Mouse (Mus musculus): ENCODE data around the gene Tarm1.

The Tarm1 gene

DNA sequence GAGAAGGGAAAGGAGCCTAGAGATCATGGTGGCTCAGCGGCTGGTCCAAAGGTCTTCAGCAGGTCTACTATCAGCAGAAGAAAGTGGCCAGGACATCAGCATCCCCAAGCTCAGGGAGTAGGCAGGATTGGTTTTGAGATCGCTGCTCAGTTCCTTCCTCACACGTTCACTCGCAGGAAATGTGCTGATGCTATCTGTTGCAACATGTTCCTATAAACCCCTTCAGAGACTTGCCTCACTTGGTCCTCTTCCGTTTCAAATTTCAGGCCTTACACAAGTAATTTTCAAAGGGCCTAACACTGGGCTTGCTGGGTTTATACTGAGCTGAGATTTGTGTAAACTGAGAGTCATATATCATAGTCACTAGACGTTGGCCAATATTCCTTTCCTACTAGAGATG lies at the start of gene Tarm1:
Gene Tarm1, minus strand, starts transcription at position 186 of the 400 bp plus-strand sequence.
- no peak for DNase-seq (ENCODE audit: low read depth, low spot score)

DNA sequence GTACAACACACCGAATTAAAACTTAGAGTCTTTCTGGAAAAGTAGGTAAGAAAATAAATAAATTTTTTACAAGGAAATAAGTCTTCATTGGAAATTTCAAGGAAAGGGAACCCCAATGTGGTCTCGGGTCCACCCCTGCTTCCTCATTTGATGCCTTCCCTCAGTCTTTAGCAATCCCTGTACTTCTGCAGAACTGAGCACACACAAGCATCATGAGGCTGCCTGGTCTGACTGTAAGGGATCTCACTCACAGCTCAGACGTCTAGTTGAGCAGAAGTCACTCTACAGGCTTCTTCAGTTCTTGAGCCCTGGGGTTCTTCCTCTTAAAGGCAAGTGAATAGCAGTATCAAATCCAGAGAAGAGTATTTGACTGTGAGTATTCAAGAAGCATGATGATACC lies 3.5 kb upstream of the Tarm1 start:
- no peak for DNase-seq (ENCODE audit: low read depth, low spot score)

GRCm38 (mm10) chr7:3500406-3500805 lies 2.0 kb downstream of the Tarm1 start:
- no peak for DNase-seq (ENCODE audit: low read depth, low spot score)

DNA sequence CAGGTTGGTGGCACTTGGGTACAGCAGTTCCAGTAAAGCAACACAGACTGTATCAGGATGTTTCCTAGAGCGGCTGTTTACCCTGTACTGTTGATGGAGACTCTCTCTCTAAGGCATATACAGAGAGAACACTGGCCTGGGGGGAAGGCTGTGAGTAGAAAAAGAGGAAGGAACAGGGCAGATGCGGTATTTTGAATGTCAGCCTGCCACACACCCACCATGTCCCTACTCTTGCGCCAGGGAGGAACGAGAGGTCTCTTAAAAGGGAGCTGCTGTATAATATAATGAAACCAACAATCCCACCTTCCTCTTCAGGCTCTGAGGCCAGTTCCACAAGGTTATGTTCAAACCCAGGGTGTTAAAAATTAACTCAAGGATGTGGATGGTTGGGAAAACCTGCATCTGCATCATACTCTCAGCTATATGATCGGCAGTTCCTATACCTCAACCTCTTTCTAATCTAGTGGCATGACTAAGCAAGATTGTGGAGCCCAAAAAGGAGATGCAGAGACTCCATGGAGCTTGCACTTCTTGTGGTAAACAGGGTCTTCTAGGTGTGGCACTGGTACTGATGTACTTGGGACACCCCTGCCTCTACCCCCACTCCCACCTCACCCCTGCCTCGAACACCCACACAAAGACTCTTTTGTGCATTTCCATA lies 20.3 kb downstream of the Tarm1 start:
- DNase-seq (ENCODE audit: low read depth, low spot score) = no peak

DNA sequence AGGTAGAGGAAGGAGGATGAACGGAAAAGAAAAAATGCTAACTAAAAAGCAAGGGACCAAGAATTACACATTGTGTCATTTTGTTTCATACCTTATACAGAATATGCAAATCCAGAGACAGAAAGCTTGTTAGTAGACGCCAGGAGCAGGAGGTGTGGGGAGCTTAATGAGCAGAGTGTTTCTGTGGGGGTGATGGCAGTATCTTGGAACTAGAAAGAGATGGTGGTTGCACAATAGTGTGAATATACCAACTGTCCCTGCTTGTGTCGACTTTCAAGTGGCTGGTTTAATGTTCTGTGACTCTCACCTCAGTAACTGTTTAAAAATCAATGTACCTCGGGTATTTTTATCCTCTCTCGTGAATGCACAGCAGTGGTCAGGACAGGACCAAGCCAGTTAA lies 25.7 kb downstream of the Tarm1 start:
- DNase-seq (ENCODE audit: low read depth, low spot score) = no peak

GRCm38 (mm10) chr7:3474291-3475080 lies 27.9 kb downstream of the Tarm1 start:
- peak; percentile 13 for DNase-seq (ENCODE audit: low read depth, low spot score)

- DNase-seq (ENCODE audit: low read depth, low spot score) = no peak
These were observed 29.6 kb downstream of the Tarm1 start for GRCm38 (mm10) chr7:3472774-3473173.

GRCm38 (mm10) chr7:3468614-3469013 lies 33.8 kb downstream of the Tarm1 start:
- no peak for DNase-seq (ENCODE audit: low read depth, low spot score)

GRCm38 (mm10) chr7:3463306-3463705 lies 39.1 kb downstream of the Tarm1 start:
- no peak for DNase-seq (ENCODE audit: low read depth, low spot score)

- no peak for DNase-seq (ENCODE audit: low read depth, low spot score)
These were observed 42.2 kb downstream of the Tarm1 start for GRCm38 (mm10) chr7:3460261-3460660.

DNA sequence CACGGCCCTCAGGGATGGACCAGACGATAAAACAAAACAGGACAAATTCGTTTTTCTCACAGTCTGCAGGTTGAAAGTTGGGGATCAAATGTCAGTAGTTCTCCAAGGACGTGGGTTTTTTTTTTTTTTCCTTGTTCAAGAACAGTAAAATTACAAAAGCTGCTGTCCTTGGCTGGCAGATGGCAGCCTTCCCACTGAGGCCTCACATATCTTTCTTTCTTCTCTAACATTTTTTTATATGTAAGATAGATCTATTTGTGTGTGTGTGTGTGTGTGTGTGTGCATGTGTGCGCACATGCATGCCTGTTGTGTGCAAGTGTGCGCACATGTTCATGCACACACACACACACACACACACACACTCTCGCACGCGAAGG lies 44.6 kb downstream of the Tarm1 start:
- no peak for DNase-seq (ENCODE audit: low read depth, low spot score)

GRCm38 (mm10) chr7:3457111-3457840 lies 45.1 kb downstream of the Tarm1 start:
- no peak for DNase-seq (ENCODE audit: low read depth, low spot score)

- DNase-seq (ENCODE audit: low read depth, low spot score) = no peak
These were observed 48.8 kb downstream of the Tarm1 start for GRCm38 (mm10) chr7:3453486-3454183.

GRCm38 (mm10) chr7:3452821-3453485 lies 49.5 kb downstream of the Tarm1 start:
- no peak for DNase-seq (ENCODE audit: low read depth, low spot score)

GRCm38 (mm10) chr7:3451161-3451560 lies 51.3 kb downstream of the Tarm1 start:
- no peak for DNase-seq (ENCODE audit: low read depth, low spot score)

DNA sequence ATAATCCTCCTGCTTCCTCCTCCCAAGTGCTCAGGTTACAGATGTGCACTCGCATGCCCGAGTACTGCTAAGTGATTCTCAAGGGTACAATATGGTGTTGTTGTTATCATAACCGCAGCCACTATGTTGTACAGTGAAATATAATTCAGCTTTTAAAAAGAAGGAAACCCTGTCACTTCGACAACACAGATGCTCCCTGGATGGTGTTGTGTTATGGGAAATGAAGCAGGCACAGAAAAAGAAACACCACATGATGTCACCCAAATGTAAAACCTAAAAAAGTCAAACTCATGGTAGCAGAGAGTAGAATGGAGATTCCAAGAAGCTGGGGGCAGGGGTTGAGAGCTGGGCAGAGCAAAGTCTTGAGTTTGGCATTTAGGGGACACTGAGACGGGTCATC lies 51.8 kb downstream of the Tarm1 start:
- DNase-seq (ENCODE audit: low read depth, low spot score) = no peak

DNA sequence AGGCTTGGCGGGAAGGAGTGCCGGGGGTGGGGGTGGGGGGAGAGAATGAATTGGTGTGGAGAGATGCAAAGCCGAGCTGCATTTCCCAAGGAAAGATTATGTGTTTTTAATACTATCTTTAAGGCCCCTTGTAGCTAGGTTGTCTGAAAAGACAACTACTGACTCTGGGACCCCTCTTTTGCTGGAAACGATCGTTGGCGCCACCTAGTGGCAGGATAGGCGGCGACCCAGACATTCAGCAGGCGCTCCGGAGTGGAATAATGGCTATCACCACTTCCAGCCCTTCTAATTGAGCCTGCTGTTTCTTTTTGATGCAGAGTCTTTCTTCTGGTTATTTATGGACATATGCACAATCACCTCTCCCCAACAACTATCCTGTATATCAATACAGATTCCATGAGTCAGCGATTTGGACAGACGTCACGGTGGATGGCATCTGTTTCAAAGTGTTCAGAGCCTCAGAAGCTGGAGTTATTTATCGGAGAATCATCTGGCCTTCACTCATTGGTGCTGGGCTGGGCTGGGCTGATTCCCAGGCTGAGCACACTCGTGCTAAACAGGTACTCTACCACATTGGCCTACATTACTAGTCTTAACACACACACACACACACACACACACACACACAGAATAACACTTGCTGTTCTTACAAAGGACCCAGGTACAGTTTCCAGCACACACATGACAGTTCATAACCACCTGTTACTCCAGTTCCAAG lies 53.5 kb downstream of the Tarm1 start:
- peak; percentile 64 for DNase-seq (ENCODE audit: low read depth, low spot score)

GRCm38 (mm10) chr7:3447026-3447425 lies 55.4 kb downstream of the Tarm1 start:
- no peak for DNase-seq (ENCODE audit: low read depth, low spot score)

GRCm38 (mm10) chr7:3446584-3446983 lies 55.8 kb downstream of the Tarm1 start:
- no peak for DNase-seq (ENCODE audit: low read depth, low spot score)

- DNase-seq (ENCODE audit: low read depth, low spot score) = no peak
These were observed 57.7 kb downstream of the Tarm1 start for GRCm38 (mm10) chr7:3444678-3445077.

All from embryo, embryonic 11.5 days (tissue).